Mouse (Mus musculus) heart, adult 8-10 months (tissue): ENCODE measurements around the gene Akr1b3. TPM values are rescaled to one million over a fixed set of nuclear protein-coding genes. Genes with fewer than 3 reads are reported as not detected.

ENCODE experiments used
- DNase-seq: peaks from one replicate; pipeline ENCODE4 v3.0.0; 2022; ENCODE audit warnings: low spot score
- total RNA-seq, 4 experiments: library from RNA; stranded (reverse); gene quantifications; 2 replicates each; pipeline ENCODE4 v1.2.4; 2022

Akr1b3 gene
- total RNA-seq, 4 experiments from 2014 or later = 272 to 373 (median 320) TPM

DNA sequence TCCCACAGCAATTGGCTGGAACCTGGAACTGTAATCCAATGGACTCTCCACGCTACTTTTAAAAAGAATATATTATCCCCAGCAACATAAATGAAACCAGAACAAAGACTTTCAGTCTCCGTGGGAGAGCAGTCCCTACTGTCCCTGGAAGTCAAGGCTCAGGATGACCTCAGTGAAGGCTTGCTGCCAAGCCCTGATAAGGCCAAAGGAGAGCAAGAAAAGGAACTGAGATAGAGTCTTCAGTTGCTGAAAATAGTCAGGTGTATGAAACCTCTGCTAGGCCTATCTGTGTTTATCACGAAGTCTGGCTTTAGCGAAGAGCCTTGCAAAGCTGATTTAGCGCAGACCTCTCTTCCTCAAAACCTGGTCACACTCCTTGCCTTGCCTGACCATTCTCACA lies 14.1 kb upstream of the Akr1b3 start:
- DNase-seq = no peak

DNA sequence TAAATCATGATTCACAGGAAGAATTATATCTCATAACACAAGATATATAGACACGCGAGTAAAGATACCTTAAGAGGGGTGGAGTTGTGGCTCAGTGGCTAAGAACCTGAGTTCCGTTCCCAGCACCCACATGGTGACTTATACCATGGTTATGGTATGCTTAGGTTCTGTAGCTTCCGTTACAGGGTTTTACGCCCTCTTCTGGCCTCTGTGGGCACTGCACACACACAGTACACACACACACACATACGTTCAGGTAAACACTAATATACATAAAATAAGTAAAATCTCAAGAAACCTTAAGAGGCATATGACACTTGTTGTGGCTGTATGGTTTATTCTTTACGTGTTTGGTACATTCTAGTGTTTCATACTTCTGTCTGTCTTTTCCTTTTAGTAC lies 4.8 kb upstream of the Akr1b3 start:
- no peak for DNase-seq

DNA sequence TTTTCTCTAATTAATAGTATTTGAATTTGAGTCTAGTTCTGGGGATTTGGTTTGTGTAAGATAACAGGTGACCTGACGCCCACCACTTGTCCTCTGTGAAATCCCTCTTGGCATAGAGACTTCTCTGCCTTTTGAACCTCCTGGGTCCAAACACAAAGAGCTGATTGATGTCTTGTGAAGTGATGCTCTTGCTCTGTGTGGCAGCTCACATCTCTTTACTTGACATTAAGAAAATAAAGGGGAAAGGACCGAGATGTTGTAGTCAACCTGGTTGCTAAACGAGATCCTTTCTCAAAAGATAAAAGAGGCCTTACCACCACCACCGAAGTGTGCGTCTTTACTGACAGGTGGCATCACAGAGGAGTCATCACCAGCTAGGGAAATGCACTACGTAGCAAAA lies 1.4 kb upstream of the Akr1b3 start:
- DNase-seq = no peak

DNA sequence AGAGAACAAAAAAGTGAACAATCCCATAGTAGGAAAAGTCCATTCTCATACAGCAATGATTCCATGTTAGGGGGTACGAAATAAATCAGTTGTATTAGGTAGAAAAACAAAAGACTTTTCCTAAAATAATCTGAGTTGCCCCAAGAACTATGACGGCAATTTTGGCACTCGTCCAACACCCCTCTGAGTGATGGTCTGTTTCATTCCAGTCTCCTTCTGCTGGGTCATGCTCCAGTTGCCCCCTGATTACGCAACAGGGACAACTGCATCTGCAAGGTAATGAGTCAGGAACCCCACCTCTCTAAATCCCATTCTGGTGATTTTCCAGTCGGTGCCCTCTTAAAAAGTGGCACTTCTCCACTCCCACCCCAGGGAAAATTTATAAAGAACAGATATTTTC lies 894 bp upstream of the Akr1b3 start:
- peak; percentile 19 for DNase-seq

DNA sequence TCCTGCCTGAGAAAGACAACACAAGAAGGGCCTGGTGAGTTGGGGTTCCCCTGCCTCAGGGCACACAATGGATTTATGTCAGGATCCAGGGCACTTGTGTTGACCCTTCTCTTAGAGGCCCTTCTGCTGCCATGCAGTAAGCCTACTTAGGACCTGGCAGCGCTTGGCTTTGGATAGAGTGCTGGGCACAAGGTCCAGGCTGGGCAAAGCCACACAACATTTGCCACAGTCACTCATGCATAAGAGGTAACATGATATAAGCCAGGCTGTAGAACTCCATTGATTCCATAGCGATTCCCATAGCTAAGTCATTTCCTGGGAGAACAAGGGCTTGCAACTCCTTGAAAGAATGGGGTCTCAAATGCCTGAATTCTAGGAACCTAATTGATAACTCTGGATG lies 3.4 kb downstream of the Akr1b3 start:
- peak; percentile 34 for DNase-seq

DNA sequence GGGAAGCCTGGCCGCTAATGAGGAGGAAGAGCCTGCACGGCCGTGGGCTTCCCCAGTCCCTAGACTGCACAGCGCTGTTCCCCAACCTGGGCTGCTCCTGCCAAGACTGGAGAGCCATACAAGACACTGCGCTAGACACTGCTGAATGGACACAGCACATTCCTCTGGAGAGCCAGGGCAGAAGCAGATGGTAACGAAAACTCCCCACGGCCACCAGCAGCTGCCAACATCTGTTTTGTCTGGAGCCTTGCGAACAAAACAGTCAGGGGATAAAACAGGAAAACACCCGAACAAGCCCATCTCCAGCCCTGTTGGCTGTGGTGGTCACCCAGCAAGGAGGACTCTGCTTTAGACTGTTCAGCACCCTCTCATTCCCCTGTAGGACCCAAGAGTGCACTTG lies 3.9 kb downstream of the Akr1b3 start:
- DNase-seq = peak; percentile 26

DNA sequence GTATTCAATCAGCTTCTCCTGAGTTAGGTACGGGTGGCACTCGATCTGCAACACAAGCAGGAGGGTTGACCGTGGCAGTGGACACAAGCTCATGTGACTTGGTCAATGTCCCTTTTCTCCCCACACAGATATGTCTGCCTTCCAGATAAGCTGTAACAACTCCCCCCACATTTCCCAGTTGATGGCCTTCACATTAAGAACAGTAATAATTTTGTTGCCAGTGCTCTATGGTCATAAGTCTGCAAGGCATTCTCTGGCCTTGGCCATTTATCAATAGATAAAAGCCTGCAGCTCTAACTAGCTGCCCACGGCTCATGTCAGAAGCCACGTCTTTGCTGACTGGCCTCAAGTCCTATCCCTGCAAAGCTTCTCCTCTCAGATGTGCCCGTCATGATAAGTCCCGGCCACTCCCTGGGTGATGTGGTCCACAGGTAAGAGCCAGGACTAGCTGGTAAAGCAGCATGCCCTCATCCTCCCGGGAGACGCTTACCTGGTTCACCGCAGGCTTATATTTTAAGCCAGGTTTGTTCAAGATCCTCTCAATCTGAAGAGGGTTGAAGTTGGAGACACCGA lies 7.2 kb downstream of the Akr1b3 start:
- no peak for DNase-seq

DNA sequence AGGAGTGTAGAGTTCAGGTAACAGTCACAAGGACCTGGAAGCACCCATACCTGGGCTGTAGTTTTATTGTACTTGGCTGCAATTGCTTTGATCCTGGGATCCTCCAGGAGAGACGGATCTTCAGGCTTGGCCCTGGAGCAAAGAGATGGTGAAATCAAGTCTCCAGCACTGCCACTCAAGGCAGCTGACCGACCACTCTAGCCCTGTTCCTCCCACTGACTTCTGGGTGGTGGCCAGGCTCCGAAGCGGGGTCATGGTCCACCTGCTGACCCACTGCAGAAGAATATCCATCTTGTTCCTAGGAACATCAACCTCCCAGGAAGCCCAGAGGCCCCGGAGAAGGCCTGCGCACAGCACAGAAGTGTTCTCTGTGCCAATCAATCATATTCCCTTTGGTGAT lies 7.8 kb downstream of the Akr1b3 start:
- DNase-seq = no peak

DNA sequence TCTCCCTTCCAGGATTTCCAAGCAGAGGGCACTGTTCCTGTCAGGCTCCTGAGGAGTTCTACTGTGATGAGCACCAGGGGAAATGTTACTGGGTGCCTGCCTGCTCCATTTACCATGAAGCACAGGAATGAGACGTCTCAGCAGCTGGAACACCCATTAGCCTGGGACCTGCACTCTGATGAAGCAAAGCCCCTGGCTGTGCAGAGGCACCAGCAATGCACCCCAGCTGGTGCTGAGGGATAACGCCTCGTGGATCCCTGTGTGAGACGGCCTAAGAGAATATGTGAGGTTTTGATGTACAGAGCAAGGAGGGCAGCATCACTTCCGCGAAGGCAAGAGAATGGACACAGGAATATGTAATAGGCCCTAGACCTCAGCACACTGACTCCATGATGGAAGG lies 10.5 kb downstream of the Akr1b3 start:
- DNase-seq = no peak

DNA sequence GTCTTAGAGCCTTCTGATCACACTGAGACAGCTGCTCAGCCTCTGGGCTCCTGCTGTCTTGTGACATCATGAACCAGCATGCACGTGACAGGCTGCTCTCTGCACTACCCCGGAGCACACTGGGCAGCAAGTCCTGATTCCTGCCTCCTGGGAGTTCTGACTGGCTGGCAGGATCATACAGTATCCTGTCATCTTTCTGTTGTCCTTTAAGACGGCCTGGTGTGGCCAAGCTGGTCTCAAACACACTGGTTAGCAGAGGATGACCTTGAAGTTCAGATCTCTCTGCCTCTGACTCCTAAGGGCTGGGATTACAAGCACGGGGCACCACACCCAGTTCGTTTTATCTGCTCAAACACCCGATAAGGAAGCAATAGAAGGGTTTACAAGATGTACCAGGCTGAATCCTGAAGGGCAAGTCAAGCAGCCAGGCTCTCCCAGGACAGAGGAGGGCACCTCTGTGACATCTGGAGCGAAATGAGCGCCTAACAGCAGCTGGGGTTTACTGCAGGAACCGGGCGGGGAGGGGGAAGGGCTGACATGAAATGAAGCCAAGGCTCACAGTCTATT lies 12.5 kb downstream of the Akr1b3 start:
- DNase-seq = peak; percentile 38

DNA sequence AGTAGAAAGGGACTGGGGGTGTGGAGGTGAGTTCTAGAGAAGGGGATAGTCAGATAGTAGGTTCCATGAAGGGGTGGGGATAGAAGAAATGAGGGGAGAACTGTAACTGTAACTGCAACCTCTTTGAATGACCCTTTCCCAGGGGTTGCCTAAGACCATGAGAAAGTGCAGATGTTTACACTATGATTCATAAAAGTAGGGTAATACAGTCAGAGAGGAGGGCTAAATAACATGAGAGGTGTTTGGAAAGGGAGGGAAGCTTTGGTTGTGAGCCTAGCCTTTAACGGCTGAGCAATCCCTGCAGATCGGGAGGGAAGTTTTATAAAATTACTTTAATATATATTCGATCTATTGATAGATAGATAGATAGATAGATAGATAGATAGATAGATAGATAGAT lies 20.2 kb downstream of the Akr1b3 start:
- no peak for DNase-seq

DNA sequence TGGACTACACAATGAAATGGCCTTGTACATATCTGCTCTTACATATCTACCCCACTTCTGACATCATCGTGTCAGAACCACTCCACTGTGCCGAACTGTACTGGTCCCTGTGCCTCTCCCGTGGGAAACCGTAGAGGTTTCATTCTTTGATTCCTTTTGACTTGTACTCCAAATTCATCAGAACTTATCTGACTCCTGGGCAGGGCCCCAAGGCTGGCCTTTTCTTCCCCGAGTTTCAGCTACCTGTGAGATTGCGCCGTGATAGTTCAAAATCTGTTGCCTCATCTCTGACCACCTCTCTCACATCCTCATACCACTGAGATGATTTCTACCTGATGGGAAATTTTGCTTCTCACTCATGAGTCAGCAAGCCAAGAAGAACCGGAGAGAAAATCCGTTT lies 21.8 kb downstream of the Akr1b3 start:
- DNase-seq = no peak

DNA sequence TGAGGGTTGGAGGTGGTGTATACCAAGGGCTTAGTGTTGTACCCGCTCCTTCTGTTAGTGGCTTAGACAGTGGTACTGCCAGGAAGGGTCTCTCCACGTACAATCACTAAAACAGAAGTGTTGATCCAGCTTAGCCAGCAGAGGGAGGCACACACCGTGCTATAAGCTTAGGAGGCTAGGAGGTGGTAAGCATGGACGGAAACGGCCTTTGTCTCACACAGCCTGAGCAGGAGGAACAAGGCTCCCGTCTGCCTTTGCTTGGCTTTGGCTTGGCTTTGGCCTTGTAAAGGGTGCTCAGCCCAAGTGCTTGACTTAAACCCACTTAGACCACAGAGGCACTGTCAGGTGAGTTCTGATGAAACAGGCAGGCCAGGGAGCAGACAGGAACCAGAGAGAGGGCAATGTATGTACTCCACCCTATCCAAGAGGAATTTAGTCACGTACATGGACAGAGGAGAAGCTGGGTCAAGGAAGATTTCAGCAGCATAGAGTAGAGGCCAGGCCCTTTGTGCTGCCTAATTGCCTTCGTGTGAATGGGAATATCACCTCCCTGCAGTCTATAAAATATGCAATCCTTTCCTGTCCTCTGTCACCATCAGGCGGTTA lies 24.3 kb downstream of the Akr1b3 start:
- DNase-seq = peak; percentile 63

DNA sequence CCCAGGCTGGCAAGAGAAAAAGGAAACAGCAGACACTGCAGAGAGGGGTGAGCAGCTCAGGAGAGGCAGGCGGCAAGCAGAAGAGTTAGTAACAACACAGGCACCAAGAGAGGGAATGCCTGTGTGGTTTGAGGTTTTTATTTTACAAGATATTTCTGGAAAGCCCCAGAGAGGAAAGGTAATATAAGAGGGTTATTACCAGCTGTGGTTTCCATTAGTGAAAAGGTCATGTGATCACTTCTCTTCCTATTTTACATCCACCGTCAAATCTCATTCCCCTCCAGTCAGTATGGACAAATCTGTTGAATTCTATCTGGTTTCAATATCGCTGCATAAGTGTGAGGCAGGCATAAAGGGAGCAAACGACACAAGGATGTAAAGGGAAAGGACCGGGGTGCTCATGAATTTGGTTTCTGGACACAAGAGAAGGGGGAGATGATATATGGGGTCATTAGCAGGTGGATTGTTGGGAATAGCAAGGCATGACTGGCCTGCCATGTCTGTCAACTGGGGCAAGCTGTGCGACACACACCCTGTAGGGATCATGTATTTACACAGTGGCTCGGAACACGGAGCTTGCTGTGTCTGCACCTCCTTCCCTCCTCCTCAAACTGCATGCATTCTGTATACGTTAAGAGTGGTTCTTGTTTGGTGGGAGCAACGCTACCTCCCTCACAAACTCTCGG lies 24.9 kb downstream of the Akr1b3 start:
- no peak for DNase-seq

DNA sequence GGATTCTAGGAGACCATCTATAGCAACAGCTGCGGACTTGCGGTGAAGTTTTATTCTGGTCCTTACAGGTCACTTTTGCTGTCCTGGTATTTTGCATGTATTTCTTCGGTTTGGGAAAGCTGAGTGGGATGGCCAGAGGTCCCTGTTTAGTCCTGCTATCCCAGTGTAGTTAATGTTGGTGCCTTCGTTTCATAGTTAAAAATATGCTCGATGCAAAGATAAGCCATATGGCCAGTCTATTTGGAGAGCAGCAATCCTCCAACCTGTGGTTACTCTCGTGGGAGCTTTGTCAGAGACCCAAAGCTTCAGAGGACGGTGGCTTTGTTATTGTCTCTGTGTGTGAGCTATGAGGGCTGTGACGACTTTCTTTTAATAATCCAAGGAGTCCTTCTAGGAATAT lies 26.6 kb downstream of the Akr1b3 start:
- DNase-seq = no peak

DNA sequence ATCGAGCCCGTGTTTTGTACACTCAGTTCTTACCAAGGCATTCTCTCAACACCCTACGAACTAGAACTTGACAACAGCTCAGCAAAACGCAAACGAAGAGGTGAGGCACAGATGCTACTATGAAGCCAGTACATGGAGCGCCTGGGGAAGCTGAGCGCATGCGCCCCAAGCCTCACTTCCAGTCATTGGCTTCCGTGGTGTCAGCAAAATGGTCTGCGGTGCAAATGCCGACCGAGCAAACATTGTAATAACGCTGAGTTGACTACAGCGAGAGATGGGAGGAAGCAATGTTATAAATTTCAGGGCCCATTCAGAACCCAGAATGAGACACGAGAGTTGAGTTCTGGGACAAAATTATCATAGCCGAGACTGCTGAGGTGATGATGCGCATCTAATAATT lies 27.2 kb downstream of the Akr1b3 start:
- no peak for DNase-seq

DNA sequence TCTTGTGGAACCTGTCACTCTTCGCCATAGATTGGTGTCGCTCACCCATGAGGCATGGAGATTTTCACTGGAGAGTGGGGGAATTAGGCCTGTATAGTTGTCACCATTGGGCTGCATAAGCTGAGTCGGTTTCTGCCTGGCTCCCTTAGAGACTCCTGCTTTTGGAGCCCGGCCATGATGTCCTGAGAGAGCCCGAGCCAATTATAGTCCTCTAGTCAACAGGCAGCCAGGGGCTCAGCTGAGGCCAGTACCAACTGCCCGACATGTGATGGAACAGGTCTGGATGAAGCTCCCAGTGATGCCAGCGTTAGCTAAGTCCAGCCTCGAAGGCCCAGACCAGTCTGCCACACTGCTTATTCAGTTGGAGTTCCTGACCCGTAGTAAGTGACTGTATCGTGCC lies 29.2 kb downstream of the Akr1b3 start:
- peak; percentile 50 for DNase-seq

DNA sequence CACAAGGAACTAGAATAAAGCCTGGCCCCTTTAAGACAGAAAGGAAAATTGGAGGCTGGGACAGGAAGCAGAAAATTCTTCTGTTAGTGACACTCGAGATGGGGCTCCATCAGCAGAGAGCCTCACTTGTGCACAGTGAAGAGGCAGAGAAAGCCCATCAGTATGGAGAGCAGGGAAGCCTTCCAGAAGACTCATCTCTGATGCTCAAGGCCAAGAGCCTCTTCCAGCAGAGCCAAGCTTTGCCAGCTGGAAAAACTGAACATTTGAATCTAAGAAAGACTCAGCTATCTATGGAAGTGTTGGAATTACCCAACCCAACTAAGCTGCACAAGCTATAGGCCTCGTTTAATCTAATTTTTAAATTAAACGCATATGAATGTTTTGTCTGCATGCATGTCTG lies 30.4 kb downstream of the Akr1b3 start:
- DNase-seq = no peak

DNA sequence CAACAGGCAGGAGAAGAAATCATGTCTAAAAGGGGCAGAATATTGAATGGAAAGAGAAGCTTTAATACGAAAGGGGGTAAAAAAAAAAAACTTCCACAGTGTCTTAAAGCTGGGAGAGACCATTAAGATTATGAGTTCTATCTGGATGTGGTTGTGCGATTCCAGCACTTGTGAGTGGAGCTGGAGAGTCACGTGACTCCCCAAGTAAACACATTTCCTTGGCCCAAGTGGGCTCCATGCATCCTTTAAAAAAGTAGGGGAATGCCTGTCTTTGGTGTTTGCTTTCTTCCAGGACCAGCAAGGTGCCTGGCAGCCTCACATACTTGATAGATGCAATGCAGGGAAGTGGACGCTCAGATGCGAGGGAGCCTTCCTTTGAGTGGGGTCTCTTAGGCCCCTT lies 38.9 kb downstream of the Akr1b3 start:
- no peak for DNase-seq

DNA sequence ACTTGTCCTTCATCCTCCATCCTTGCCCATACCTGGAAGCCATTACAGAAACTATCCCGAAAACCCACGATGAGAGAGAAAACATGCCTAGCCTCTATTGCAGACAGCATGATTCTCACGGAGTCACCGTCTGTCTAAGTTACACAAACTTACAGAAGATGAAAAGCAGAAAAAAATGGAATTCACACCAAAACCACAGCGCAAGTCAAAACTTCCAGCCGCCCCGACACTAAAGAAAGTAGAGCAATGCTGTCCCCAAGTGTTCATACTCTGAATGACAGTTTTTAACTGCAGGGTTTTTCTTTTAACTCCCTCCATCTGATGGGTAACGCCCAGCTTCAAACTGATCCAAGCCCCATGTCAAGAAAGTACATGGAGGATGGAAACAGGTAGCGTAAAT lies 39.6 kb downstream of the Akr1b3 start:
- peak; percentile 70 for DNase-seq

DNA sequence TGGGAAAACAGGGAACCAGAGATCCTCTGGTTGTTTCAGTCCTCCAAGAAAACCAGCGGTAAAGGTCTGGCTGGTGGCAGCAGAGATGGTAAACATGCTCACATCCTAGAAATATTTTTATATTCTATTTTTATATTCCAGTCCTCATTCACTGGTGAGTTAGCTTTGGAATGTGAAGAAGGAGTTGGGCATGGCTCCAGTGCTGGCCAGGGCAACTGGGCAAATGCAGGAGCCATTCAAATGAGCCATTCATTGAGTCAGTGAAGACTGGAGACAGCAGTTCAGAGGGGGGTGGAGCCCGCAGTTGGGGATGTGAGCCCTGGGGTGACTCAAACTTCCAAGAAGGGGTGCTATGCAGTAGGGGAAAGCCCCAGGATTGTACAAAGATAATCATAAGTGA lies 42.9 kb downstream of the Akr1b3 start:
- peak; percentile 46 for DNase-seq

DNA sequence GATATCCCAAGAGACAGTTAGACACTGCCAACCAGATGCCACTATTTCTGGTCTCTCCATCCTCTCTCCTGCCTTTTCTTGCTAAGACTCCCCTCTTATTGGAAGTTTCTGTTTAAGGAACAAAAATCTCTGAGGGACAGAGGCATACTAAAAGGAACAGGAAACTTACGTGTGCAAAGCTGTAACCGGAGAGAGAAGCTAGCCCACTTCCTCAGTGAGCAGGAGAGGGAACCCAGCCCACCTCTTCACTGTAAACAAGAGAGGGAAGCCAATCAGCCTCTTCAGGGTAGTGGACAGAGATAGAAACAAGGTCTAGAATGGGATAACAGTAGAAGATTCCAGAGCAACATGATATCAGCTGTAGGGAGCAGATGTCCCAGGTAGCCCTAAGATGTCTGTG lies 44.2 kb downstream of the Akr1b3 start:
- no peak for DNase-seq

DNA sequence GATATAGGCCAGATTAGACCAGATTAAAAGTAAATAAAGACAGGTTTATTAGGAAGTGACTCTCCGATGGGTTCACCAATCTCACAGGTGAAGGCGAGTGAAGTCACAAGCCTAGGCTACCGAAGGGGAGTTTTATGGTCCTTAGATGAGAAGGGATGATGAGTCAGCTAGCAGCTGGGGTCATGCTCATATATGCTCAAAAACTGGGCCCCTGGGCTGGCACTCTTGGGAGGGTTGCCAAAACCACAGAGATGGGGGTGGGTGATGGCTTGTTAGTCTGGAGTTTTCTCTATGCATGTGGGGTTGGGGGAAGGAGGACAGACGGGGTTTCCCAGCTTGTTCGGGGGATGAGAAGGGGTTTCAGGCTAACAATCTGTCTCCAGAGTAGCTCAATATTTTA lies 44.8 kb downstream of the Akr1b3 start:
- no peak for DNase-seq
